Mouse (Mus musculus) midbrain, embryonic 15.5 days (tissue): ENCODE measurements around the gene Gm20532. TPM values are rescaled to one million over a fixed set of nuclear protein-coding genes. Genes with fewer than 3 reads are reported as not detected.

ENCODE experiments used
- ATAC-seq: fragments of 200-750 bp; cut with Nextera tagmentation; replicated peaks from 2 replicates; pipeline ENCODE4 v1.8.0; 2017; ENCODE audit warnings: moderate TSS enrichment
- H3K27ac ChIP-seq: fragments of 300-500 bp; sonication (generic); 2 replicates; pipeline ENCODE4 v1.5.1; 2015; ENCODE audit warnings: mild to moderate bottlenecking, inconsistent platforms
- H3K27me3 ChIP-seq: fragments of 300-500 bp; sonication (generic); replicated peaks from 2 replicates; pipeline ENCODE4 v1.6.1; 2015; ENCODE audit warnings: inconsistent platforms
- H3K36me3 ChIP-seq: fragments of 300-500 bp; sonication (generic); replicated peaks from 2 replicates; pipeline ENCODE4 v1.6.1; 2015; ENCODE audit warnings: inconsistent platforms
- H3K4me1 ChIP-seq: fragments of 300-500 bp; sonication (generic); 2 replicates; pipeline ENCODE4 v1.6.1; 2015; ENCODE audit warnings: inconsistent platforms
- H3K4me2 ChIP-seq: fragments of 300-500 bp; sonication (generic); 2 replicates; pipeline ENCODE4 v1.6.1; 2015; ENCODE audit warnings: inconsistent platforms, mild to moderate bottlenecking, moderate library complexity
- H3K4me3 ChIP-seq: fragments of 300-500 bp; sonication (generic); 2 replicates; pipeline ENCODE4 v1.5.1; 2015; ENCODE audit warnings: mild to moderate bottlenecking, inconsistent platforms
- H3K9ac ChIP-seq: fragments of 300-500 bp; sonication (generic); 2 replicates; pipeline ENCODE4 v1.6.1; 2015; ENCODE audit warnings: mild to moderate bottlenecking, inconsistent platforms
- H3K9me3 ChIP-seq: fragments of 300-500 bp; sonication (generic); 2 replicates; pipeline ENCODE4 v1.6.1; 2016; ENCODE audit warnings: inconsistent platforms
- WGBS: fragments of 180-500 bp; shearing (Covaris S2); methylation state at CpG from one replicate; pipeline ENCODE4 v1.1.7; 2015; ENCODE audit warnings: mixed read lengths; 5-methylcytosine and 5-hydroxymethylcytosine counted together
- polyA plus RNA-seq: library from polyadenylated mRNA; unstranded; fragments of >200 nt; fragmentation: Nextera tagmentation; extraction: Ambion mirVana; gene quantifications from 2 replicates; pipeline ENCODE4 v1.2.1, GENCODE M21; 2015

The Gm20532 gene
- polyA plus RNA-seq, 1 experiment from 2014 or later = not detected

DNA sequence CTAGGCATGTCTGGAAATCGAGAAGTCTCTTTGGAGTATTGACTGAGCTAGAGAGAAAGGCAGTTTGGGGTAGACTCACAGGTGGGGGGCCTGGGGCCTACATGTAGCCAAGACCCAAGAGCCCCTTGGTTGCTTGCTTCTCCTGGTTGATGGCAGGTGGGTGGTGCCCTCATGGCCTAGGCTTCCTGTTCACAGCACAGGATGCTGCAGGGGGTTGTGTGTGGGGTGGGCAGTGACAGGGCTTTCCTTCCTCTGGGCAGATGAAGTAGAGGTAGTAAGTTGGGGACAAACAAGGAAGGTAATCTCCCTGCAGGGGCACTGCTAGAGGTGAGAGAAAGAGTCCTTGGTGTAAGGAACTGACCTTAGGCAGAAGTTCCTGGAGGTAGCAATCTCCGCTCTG, 34.4 kb upstream of the Gm20532 start:
- H3K9ac ChIP-seq = no peak overlapping the region
- no peak overlapping the region for H3K4me3 ChIP-seq
- ATAC-seq = no peak
- 95% methylated on average over 2 of the region's 2 CpGs for WGBS
- H3K4me1 ChIP-seq = peaks cover 7% of the 10 kb centered on the region; the same call in 1 of the 2 replicates
- no peaks in the 10 kb centered on the region for H3K27me3 ChIP-seq
- no peaks in the 10 kb centered on the region for H3K36me3 ChIP-seq
- H3K27ac ChIP-seq = no peak overlapping the region
- no peak overlapping the region for H3K4me2 ChIP-seq
- no peaks in the 10 kb centered on the region for H3K9me3 ChIP-seq

DNA sequence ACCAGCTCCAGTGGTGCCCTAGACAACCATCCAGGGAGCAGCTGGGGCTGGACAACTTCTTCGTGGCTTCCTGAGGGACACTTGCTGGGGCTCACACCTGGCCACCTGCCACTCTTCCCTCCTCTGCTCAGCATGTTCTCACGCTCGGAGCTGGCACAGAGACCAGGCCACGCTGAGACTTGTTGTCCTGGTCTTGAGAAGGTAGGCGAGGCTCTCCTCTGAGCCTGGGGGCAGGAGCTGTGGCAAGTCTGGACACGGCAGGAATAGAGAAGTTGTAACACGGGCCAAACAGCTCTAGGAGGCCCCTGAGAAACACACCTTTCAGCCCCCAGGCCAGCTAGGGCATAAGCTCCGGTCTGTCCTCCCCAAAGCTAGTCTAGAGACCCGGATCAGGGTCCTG, 32.5 kb upstream of the Gm20532 start:
- Histone ChIP-seq H3K9me3 (no peaks in the 10 kb centered on the region), H3K36me3 (no peaks in the 10 kb centered on the region), H3K9ac (no peak overlapping the region), H3K27ac (no peak overlapping the region), H3K4me2 (no peak overlapping the region), H3K27me3 (no peaks in the 10 kb centered on the region), H3K4me1 (no peaks in the 10 kb centered on the region), H3K4me3 (no peak overlapping the region)
- no peak for ATAC-seq
- 89% methylated on average over 9 of the region's 9 CpGs for WGBS

DNA sequence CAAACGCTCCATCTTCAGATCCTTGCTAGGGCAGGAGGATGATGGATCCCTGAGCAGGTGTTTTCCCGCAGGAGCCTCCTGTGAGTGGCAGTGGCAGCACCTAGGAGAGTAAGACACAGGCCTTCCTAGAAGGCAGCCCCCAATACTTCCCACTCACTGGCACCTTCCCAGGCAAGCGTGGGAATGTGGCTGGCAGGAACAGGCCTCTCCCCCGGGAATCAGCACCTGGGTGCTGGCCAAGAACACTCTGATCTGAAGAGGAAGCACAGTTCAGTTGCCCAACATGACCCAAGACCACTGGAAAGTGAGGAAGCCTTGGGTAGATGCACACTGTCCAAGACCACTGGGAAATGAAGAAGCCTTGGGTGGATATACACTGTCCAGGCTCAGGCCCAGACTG, 31.4 kb upstream of the Gm20532 start:
- WGBS = 86% methylated on average over 4 of the region's 4 CpGs
- Histone ChIP-seq H3K4me1 (no peaks in the 10 kb centered on the region), H3K27ac (no peak overlapping the region), H3K27me3 (no peaks in the 10 kb centered on the region), H3K4me2 (no peak overlapping the region), H3K36me3 (no peaks in the 10 kb centered on the region), H3K4me3 (no peak overlapping the region), H3K9me3 (no peaks in the 10 kb centered on the region), H3K9ac (no peak overlapping the region)
- no peak for ATAC-seq

DNA sequence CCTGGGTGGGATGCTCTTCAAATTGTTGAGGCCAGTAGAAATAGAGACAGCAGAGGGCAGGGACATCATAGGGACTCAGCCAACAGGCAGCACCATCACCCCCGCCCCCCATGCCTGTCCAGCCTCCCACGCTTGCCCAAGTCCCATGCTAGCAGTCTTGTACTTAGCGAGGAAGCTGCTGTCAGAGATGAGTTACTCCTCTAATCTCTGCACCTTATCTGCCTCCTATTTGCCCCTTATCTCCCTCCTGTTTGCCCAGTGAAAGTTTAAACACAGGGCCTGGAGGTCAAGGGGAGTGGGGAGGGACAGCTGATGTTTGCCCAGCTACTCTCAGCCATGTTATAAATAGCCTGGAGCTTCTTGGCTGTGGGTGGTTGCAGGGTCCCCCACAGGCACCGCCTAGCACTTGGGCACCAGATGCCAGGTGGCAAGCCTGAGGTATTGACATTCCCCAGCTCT, 29.9 kb upstream of the Gm20532 start:
- no peaks in the 10 kb centered on the region for H3K27me3 ChIP-seq
- no peak overlapping the region for H3K9ac ChIP-seq
- H3K4me2 ChIP-seq = no peak overlapping the region
- no peak for ATAC-seq
- 0 out of 2 replicates have a peak, but pooled peaks cover 3% of the 10 kb centered on the region for H3K4me1 ChIP-seq
- no peaks in the 10 kb centered on the region for H3K9me3 ChIP-seq
- H3K27ac ChIP-seq = no peak overlapping the region
- 67% methylated on average over 4 of the region's 4 CpGs for WGBS
- H3K4me3 ChIP-seq = no peak overlapping the region
- H3K36me3 ChIP-seq = no peaks in the 10 kb centered on the region

DNA sequence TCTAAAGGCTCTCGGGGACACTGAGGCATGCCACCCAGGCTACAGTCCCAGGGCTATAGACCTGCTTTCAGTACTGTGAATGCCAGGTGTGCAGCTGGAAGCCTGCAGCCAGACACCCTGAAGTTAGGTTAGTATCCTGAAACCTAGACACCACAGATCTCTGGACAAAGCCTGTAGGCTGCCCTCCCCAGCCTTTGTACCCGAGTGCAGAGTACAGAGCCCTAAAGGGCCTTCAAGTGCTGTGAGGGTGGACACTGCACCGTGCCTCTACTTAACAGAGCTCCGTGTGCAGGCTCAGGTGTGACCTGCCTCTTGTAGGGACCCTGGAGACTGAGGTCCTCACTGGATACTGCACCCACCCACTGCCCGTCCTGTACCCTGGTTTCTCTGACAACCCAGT, 25.9 kb upstream of the Gm20532 start:
- Histone ChIP-seq H3K9ac (no peak overlapping the region), H3K4me3 (no peak overlapping the region), H3K4me1 (0 out of 2 replicates have a peak, but pooled peaks cover 3% of the 10 kb centered on the region), H3K27ac (no peak overlapping the region), H3K36me3 (no peaks in the 10 kb centered on the region), H3K4me2 (no peak overlapping the region), H3K27me3 (no peaks in the 10 kb centered on the region), H3K9me3 (no peaks in the 10 kb centered on the region)
- ATAC-seq = no peak
- WGBS = 73% methylated on average over 5 of the region's 5 CpGs

DNA sequence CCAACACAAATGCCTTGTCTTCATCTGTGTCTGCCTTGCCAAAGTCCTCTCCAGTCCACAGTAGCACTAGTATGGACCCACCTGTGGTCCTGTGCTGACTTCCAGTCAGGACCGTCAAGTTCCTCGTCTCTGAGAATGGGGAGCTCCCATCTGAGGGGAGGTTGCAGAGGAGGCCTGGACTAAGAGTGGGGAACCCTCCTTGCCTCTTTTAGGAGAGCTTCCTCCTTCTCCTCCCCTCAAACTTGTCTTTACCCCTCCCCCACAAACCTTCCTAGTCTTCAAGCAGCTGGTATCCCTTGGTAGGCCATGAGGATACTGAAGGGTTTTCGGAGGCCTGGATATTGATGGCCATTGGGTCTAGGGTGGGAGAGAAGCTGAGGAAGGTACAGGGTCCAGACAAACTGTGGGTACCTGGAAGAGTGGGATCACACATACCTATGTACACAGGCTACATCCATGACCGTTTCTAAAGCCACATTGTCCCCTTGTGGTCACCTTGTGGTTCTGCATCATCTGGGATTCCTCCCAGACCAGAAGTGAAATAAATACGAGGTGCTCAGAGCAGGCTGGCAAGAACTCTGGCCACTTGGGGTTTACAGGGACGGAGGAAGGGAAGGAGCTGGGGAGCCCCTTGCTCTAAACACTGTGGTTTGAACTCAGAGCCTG, 25.0 kb upstream of the Gm20532 start:
- Histone ChIP-seq H3K27ac (no peak overlapping the region), H3K4me2 (no peak overlapping the region), H3K4me3 (no peak overlapping the region), H3K4me1 (0 out of 2 replicates have a peak, but pooled peaks cover 3% of the 10 kb centered on the region), H3K27me3 (no peaks in the 10 kb centered on the region), H3K9me3 (no peaks in the 10 kb centered on the region), H3K9ac (no peak overlapping the region), H3K36me3 (no peaks in the 10 kb centered on the region)
- 0 out of 2 replicates have a peak, but pooled peaks have one; percentile 24 for ATAC-seq
- 43% methylated on average over 6 of the region's 6 CpGs for WGBS

DNA sequence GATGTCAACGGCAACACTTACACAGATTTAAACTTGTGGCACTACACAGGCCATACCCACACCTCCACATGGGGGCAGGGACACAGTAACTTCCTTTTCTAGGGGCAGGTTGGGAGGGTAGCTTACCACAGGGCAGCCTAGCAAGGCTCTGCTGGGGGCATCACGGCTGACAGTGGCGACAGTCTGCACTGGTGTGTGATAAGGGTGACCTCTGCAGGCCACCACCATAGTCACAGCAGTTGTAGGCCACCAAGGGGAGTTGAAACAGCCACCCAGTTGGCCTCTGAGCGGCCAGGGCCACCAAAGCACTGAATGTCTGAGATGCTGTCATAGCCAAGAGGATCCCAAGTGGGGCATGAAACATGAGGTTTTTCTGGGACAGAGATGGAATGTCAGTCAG, 20.2 kb upstream of the Gm20532 start:
- no peak for ATAC-seq
- Histone ChIP-seq H3K4me2 (no peak overlapping the region), H3K9me3 (no peaks in the 10 kb centered on the region), H3K27me3 (no peaks in the 10 kb centered on the region), H3K9ac (no peak overlapping the region), H3K27ac (no peak overlapping the region), H3K4me1 (0 out of 2 replicates have a peak, but pooled peaks cover under 1% of the 10 kb centered on the region), H3K4me3 (no peak overlapping the region), H3K36me3 (no peaks in the 10 kb centered on the region)
- WGBS = 14% methylated on average over 4 of the region's 4 CpGs

DNA sequence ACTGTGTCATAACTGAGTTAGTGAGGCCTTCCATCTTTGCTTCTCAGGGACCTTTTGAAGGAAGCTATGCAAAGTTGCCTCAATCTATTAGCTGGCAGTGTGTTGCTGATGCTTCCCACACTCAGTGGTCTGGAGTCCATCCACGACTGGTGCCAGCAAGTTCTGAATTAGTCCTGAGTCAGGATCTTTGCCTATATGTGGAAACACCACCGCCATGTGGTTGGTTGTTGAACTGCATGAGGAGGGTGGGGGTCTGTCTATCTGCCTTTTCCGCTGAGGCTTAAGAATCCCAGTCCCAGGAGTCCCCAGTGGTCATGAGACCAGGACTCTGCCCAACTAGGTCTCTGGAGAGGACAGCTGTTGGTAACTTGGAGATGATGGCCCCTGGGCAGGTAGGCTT, 16.4 kb upstream of the Gm20532 start:
- no peak for ATAC-seq
- no peak overlapping the region for H3K27ac ChIP-seq
- H3K4me1 ChIP-seq = peaks cover 7% of the 10 kb centered on the region
- H3K4me3 ChIP-seq = no peak overlapping the region
- H3K9me3 ChIP-seq = no peaks in the 10 kb centered on the region
- H3K4me2 ChIP-seq = no peak overlapping the region
- WGBS = 4% methylated on average over 3 of the region's 3 CpGs
- H3K27me3 ChIP-seq = no peaks in the 10 kb centered on the region
- H3K36me3 ChIP-seq = no peaks in the 10 kb centered on the region
- no peak overlapping the region for H3K9ac ChIP-seq

DNA sequence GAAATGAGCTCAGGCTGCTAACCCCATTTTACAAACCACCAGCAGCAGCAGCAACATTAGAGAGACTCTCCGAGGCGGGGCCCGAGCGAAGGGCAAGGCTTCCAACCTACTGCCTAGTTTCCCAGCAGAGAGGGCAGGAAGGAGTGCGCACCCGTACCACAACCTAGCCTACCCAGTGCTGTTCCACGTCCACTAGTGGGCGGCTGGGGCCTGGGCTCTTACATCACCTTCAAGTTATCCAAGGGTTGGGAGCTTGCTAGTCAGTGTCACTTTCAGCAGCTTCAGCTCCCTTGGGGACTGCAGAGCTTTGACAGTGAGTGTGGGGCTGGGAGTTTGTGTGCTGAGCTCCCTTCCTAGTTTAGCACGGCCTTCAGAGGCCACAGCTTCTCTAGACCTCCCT, 15.0 kb upstream of the Gm20532 start:
- no peak for ATAC-seq
- H3K9me3 ChIP-seq = no peaks in the 10 kb centered on the region
- H3K9ac ChIP-seq = no peak overlapping the region
- H3K27ac ChIP-seq = peak overlapping the region; percentile 15; the same call in 1 of the 2 replicates
- no peak overlapping the region for H3K4me2 ChIP-seq
- H3K4me1 ChIP-seq = peaks cover 7% of the 10 kb centered on the region
- H3K27me3 ChIP-seq = no peaks in the 10 kb centered on the region
- H3K4me3 ChIP-seq = no peak overlapping the region
- H3K36me3 ChIP-seq = no peaks in the 10 kb centered on the region
- WGBS = 80% methylated on average over 9 of the region's 9 CpGs

DNA sequence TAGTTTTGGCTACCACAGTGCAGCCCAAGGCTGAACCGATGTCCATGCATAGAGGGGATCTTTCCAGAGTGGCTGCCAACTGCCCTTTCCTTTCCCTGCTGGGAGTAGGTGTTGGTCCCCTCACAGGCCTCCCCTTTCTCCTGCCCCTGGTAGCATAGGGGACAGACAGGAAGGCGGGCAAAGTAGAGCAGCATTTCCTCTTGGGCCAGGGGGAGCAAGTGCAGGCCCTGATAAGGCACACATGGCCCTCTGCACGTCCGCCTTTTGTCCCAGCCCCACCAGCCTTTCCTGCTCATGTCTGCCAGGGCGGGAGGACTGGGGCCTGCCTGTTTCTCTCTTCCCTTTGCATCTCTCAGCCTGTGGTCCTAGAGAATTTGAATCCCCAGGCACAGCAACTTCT, 14.6 kb upstream of the Gm20532 start:
- Histone ChIP-seq H3K9ac (no peak overlapping the region), H3K9me3 (no peaks in the 10 kb centered on the region), H3K27me3 (no peaks in the 10 kb centered on the region), H3K4me1 (peaks cover 7% of the 10 kb centered on the region), H3K4me2 (no peak overlapping the region), H3K36me3 (no peaks in the 10 kb centered on the region), H3K27ac (peak overlapping the region; percentile 15; the same call in 1 of the 2 replicates), H3K4me3 (no peak overlapping the region)
- 75% methylated on average over 5 of the region's 5 CpGs for WGBS
- ATAC-seq = no peak

DNA sequence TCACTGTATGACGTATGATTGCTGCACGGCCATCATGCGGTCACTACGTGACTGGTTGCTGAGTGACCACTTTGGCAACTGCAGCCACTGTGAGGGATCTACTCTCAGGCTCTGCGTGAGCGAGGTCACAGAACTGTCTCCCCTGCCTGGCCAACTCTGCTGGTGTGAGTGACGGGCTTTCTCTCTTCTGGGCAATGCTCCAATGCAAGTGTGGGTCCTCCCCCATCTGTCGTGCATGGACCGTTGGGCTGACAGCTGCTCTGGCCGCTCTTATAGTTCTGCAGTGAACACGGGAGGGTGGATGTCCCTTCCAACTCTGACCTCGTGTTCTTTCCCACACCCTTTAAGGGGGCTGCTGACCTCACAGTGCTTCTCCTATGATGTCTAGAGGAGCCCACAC, 13.0 kb upstream of the Gm20532 start:
- no peak overlapping the region for H3K4me2 ChIP-seq

DNA sequence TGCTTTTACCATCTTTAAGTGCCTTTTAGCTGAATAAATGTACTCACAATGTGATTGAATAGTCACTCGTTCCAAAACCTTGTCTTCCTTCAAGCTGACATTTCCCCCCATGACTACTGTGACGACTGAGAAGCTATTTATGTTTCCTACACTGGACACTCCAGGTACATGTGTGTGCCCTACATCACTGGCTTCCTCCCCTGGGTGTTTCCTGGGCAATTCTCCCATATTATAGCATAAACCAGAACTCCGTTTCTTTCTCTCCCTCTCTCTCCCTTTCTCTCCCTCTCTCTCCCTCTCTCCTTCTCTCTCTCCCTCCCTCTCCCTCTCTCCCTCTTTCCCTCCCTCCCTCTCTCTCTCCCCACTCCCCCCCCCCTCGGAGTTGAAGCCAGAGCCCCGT, 12.6 kb upstream of the Gm20532 start:
- Histone ChIP-seq H3K9ac (no peak overlapping the region), H3K4me2 (no peak overlapping the region), H3K36me3 (no peaks in the 10 kb centered on the region), H3K4me1 (peaks cover 7% of the 10 kb centered on the region), H3K4me3 (no peak overlapping the region), H3K27me3 (no peaks in the 10 kb centered on the region), H3K27ac (no peak overlapping the region), H3K9me3 (no peaks in the 10 kb centered on the region)
- ATAC-seq = no peak
- 21% methylated on average over 5 of the region's 5 CpGs for WGBS

More for the DNA sequence above, 13.0 kb upstream of the Gm20532 start:
- WGBS = 58% methylated on average over 12 of the region's 12 CpGs
- ATAC-seq = no peak
- Histone ChIP-seq H3K9me3 (no peaks in the 10 kb centered on the region), H3K36me3 (no peaks in the 10 kb centered on the region), H3K27ac (0 out of 2 replicates have a peak overlapping the region, but pooled peaks have one; percentile 9), H3K4me3 (no peak overlapping the region), H3K27me3 (no peaks in the 10 kb centered on the region), H3K4me1 (peaks cover 7% of the 10 kb centered on the region), H3K9ac (no peak overlapping the region)

DNA sequence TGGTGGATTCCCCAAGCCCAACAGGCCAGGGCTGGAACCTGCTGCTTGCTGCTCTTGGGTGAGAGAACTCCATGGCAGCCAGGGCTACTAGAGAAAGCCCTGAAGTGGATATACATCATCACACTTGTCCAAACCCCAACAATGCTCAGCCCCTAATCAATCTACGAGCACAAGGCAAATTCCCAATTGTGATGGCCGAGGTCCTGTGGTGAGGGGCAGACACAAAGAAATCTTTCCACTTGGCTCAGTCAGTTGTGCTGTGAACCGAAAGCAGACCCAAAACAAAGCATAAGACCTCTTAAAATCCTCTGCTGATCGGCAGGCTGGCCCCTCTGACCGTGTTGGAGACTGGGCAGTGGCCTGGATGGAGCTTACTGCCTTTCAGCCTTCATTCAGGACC, 11.6 kb upstream of the Gm20532 start:
- H3K4me2 ChIP-seq = no peak overlapping the region
- H3K4me3 ChIP-seq = no peak overlapping the region
- WGBS = 19% methylated on average over 5 of the region's 5 CpGs
- no peak for ATAC-seq
- no peaks in the 10 kb centered on the region for H3K36me3 ChIP-seq
- no peak overlapping the region for H3K9ac ChIP-seq
- no peaks in the 10 kb centered on the region for H3K9me3 ChIP-seq
- H3K27ac ChIP-seq = no peak overlapping the region
- no peaks in the 10 kb centered on the region for H3K27me3 ChIP-seq
- H3K4me1 ChIP-seq = peaks cover 7% of the 10 kb centered on the region
